Comparison of ENCODE assay signal across 9 mouse cellular contexts in the genomic region with DNA sequence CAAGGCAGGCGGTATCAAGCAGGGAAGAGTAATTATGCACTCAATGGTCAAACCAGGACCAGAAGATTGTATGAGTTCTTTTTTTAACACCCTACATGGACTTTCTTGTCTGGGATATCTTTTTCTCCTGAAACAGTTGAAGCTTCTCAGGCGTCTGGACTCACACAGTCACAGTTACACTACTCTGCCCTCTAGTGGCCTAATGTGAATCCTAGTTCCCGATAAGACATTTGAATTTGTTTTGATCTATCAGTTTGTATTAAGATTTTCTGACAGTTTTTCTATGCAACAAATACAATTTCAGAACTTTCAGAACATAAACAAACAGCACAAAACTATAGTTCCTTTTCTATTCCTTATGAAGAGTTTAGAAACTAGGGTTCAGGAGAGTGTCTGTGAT. TPM values are rescaled to one million over a fixed set of nuclear protein-coding genes. Genes with fewer than 3 reads are reported as not detected.
DNase-seq lines count a peak whose midpoint lies in the region; ATAC-seq and TF ChIP-seq lines count a peak whose summit lies in the region.
"Had no signal": no experiment of that assay in that cellular context is flagged by ENCODE, and none has a peak within 500 bp of the region (broad histone marks: within the 10 kb centered on the region; RNA-seq: fewer than 3 reads in every experiment).

No protein-coding gene starts in this region.

- TF ChIP-seq CTCF in gastrocnemius, adult 2 months (IDR thresholded peaks at IDR 0.05) = peak; percentile 79

- H3K4me2 ChIP-seq in neural tube, embryonic 14.5 days (ENCODE audit: low read depth, low read length) = no peak overlapping the region

- no peak overlapping the region for H3K4me3 ChIP-seq in gastrocnemius, adult 2 months
- H3K4me3 ChIP-seq in neural tube, embryonic 14.5 days (ENCODE audit: low read depth, low read length) = no peak overlapping the region

- H3K36me3 ChIP-seq in neural tube, embryonic 14.5 days (ENCODE audit: control insufficient read depth, insufficient read depth, low read length) = no peaks in the 10 kb centered on the region

- no peaks in the 10 kb centered on the region for H3K4me1 ChIP-seq in neural tube, embryonic 14.5 days (ENCODE audit: control insufficient read depth, insufficient read depth, low read length)

- DNase-seq in gastrocnemius, adult 2 months = no peak
- no peak for DNase-seq in gastrocnemius, postnatal 10 days
- no peak for DNase-seq in neural tube, embryonic 10.5 days (ENCODE audit: extremely low spot score, low spot score)
- peak; percentile 86 for DNase-seq in embryo, embryonic 10.5 days (ENCODE audit: low spot score)
- peak; percentile 26 for DNase-seq in left cerebral cortex, postnatal 4 days
- no peak for DNase-seq in gastrocnemius, postnatal 25 days

- no peaks in the 10 kb centered on the region for H3K27me3 ChIP-seq in neural tube, embryonic 14.5 days (ENCODE audit: control insufficient read depth, insufficient read depth, low read length)

- H3K9ac ChIP-seq in neural tube, embryonic 14.5 days (replicated peaks; ENCODE audit: low read depth, low read length) = no peak overlapping the region

- intact Hi-C loops in gastrocnemius, adult 2 months (cut with DNase I) = loop anchor here (1.0 kb wide), 1 partner anchor 434 kb away; no protein-coding TSS in a partner anchor
- intact Hi-C loops in left cerebral cortex, postnatal 4 days (cut with DNase I) = loop anchor here (5.0 kb wide), 1 partner anchor 432 kb away; no protein-coding TSS in a partner anchor

- ATAC-seq in neural tube, embryonic 14.5 days (ENCODE audit: low read depth) = peak; percentile 81; the same call in 1 of the 2 replicates
- no peak for ATAC-seq in megakaryocyte-erythroid progenitor cell, adult 5-6 weeks (replicated peaks; ENCODE audit: low FRiP score, low TSS enrichment, poor library complexity, severe bottlenecking)

- WGBS in neural tube, embryonic 14.5 days = 29% methylated on average over 3 of the region's 3 CpGs

- H3K27ac ChIP-seq in gastrocnemius, adult 2 months = no peak overlapping the region
- H3K27ac ChIP-seq in neural tube, embryonic 14.5 days (ENCODE audit: low read depth, low read length) = no peak overlapping the region

- H3K9me3 ChIP-seq in neural tube, embryonic 14.5 days (ENCODE audit: control insufficient read depth, low read length) = no peaks in the 10 kb centered on the region

RNA-seq across cellular contexts. Expression of gene Ryr3, which starts 17.7 kb away (rescaled TPM):
- total RNA-seq in gastrocnemius, adult 2 months (2021) = 1 to 10 TPM in 1 of 2 experiments, under 1 TPM in 1; 0.08 to 2.1 TPM
- 10 to 100 TPM; 17.9 to 18.4 TPM for total RNA-seq in gastrocnemius, postnatal 10 days (2021)
- 8.1 and 14.1 TPM in 2 replicates for polyA plus RNA-seq in neural tube, embryonic 14.5 days (2014; fragmentation: Nextera tagmentation; extraction: Ambion mirVana)
- 10 to 100 TPM; 43.7 to 47.5 TPM for total RNA-seq in left cerebral cortex, postnatal 4 days (2021)
- total RNA-seq in gastrocnemius, postnatal 25 days (2021) = under 1 TPM; 0.19 to 0.36 TPM
- 0.07 TPM in 1 of 2 replicates, not detected in the other for total RNA-seq in megakaryocyte-erythroid progenitor cell, adult 5-6 weeks (2014; fragmentation: Nextera tagmentation)
- total RNA-seq in megakaryocyte-erythroid progenitor cell, adult 5-6 weeks (2017) = not detected in 2 replicates

RNA-seq across cellular contexts. Expression of gene Tmco5b, which starts 51.0 kb away (rescaled TPM):
- not detected for total RNA-seq in gastrocnemius, adult 2 months (2021)
- total RNA-seq in gastrocnemius, postnatal 10 days (2021) = not detected
- not detected in 2 replicates for polyA plus RNA-seq in neural tube, embryonic 14.5 days (2014; fragmentation: Nextera tagmentation; extraction: Ambion mirVana)
- under 1 TPM in 1 of 2 experiments, not detected in 1; 0.28 TPM for total RNA-seq in left cerebral cortex, postnatal 4 days (2021)
- not detected for total RNA-seq in gastrocnemius, postnatal 25 days (2021)
- total RNA-seq in megakaryocyte-erythroid progenitor cell, adult 5-6 weeks (2014; fragmentation: Nextera tagmentation) = not detected in 2 replicates
- total RNA-seq in megakaryocyte-erythroid progenitor cell, adult 5-6 weeks (2017) = not detected in 2 replicates
- total RNA-seq: adrenal gland, postnatal 36 days had no signal

Comparison
In these comparisons a context has a peak if more than half of its experiments do, and no peak if none do; other contexts are left out.
1. RNA of gene Ryr3, which starts 17.7 kb away (total RNA-seq): 43.7 to 47.5 TPM in left cerebral cortex, postnatal 4 days and 17.9 to 18.4 TPM in gastrocnemius, postnatal 10 days; 0.08 to 2.1 TPM in gastrocnemius, adult 2 months, 0.19 to 0.36 TPM in gastrocnemius, postnatal 25 days and 0.07 TPM in megakaryocyte-erythroid progenitor cell, adult 5-6 weeks; every median in the first group is over 4 times any median in the second.
2. DNase-seq: peak in embryo, embryonic 10.5 days (single experiment) and left cerebral cortex, postnatal 4 days (single experiment); none in gastrocnemius, adult 2 months (single experiment), gastrocnemius, postnatal 10 days (single experiment), neural tube, embryonic 10.5 days (single experiment) and gastrocnemius, postnatal 25 days (single experiment).